Mouse (Mus musculus): ENCODE data around the gene Mknk1.

The Mknk1 gene

GRCm38 (mm10) chr4:115838696-115839641, at the start of gene Mknk1:
Gene Mknk1 (plus strand): TSS chr4:115839198.
- in situ Hi-C loops (cut with MseI, MboI), result no loop called here

DNA sequence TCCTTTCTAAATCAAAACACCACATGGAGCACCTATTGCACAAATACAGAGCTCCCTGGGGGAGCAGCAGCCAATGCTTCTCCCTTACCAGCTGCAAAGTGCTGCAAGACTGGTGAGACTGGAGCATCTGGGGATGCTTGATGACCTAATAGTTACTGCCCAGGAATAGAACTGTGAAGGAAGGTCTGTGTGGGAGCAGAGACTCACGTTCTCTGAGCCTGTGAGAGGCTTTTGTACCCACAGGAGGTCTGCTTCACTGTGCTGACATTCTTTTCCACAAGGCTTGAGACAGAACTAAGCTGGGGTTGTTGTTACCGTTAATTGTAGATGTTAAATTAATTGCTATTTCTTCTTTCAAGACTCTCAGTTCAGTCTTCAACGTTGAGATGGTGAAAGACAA, 48.1 kb upstream of the Mknk1 start:
- in situ Hi-C loops (cut with MseI, MboI), result no loop called here

DNA sequence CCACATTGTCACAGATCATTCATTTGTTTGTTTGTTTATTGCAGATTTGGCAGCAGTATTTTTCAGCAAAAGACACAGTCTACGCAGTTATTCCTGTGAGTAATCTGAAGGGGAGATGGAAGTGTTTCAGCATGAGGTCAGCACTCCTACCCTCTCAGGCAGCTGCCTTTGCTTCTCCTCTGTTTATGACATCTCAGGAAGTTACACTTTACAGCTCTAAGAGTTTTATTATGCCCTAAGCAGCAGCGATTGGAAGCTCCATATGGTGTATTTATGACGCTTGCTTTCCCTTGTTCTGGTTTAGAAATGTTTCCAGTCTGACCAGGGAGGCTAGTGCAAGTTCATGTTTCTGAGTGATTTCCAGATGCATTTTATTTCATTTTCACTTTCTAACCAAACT, 43.6 kb upstream of the Mknk1 start:
- in situ Hi-C loops (cut with MseI, MboI), result no loop called here

DNA sequence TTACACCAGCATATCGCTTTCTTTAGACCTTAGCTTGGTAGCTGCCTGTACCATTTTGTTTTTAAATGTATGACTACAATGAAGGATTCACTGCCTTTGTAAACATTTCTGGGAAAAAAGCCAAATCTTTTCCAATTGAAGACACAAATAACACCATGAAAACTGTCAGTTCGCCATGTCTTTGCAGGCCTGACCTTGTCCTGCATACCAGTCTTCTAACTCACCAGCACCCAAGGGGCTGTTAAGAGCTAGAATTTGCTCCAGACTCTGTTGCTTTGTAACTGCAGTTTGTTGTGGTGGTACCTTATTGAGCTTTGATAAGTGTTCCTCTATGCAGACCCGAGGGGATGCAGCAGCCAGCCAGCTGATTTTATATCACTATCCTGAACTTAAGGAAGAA, 39.0 kb upstream of the Mknk1 start:
- in situ Hi-C loops (cut with MseI, MboI), result no loop called here

DNA sequence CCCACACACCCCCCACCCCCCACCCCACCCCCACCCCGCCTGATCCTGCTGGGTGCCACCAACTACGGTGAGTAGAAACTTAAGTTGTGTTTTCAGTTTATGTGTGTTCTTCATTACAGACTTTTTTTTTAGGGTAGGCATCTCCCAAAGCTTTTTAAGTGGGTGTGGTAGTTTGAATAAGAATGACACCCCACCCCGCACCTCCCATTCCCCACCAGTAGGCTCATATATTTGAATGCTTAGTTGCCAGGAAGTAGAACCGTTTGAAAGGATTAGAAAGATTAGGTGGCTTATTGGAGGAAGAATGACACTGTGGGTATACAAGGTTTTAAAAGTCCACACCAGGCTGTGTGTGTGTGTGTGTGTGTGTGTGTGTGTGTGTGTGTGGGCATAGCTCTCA, 26.7 kb upstream of the Mknk1 start:
- in situ Hi-C loops (cut with MseI, MboI), result no loop called here

DNA sequence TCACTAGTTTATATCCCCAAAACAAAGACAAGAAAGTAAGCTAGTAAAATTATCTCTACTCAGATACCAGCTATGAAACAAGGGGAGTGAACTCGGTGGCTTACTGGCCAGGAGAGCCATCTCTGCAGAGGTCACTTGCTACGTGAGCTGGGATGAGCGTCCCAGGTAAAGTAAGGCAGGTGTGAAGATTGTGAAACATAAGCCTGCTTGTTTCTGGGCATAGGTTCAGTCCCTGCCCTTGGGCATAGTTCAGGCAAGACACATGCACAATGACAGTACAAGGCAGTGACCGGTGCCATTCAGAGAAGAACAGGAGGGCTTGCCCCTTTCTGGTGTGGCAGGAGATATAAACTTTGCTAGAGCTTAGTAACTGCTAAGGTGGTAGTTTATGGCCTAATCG, 23.4 kb upstream of the Mknk1 start:
- in situ Hi-C loops (cut with MseI, MboI), result no loop called here

DNA sequence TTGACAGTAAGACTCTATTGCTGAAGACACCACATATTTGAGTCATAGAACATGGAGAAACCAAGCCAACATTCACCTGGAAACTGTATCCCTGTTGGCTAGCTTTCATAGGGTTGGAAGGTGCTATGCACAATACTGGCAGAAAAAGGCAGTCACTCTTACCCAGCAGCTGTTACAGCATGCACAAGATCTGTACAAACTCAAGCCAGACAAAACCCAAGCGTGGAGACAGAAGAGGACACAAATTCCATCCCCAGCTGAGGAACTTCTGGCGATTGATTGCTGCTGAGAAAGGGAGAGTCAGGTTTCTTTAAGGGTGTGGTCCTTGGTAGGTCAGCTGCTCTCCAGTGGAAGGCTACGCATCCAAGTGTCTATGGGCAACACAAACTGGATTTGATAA, 18.8 kb upstream of the Mknk1 start:
- in situ Hi-C loops (cut with MseI, MboI), result no loop called here

GRCm38 (mm10) chr4:115820944-115821343, 18.1 kb upstream of the Mknk1 start:
- in situ Hi-C loops (cut with MseI, MboI), result no loop called here

GRCm38 (mm10) chr4:115821431-115821830, 17.6 kb upstream of the Mknk1 start:
- in situ Hi-C loops (cut with MseI, MboI), result no loop called here

DNA sequence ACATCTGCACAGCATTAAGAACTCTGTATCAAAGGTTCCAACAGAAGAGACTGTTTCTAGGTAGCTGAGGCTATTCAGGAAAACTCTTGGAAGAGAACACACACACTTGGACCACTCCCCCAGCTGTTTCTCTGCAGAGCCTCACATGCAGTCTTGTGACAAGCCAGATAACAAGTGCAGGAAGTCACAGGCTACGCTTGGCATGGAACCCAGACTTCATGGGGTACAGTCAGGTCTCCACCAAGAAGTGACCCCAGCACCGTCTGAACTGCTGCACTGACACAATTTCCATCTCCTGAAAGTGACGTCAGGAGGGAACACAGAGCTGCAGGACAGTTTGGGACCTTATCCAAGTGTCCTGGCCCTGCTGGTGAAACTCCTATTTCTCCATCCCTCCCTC, 17.1 kb upstream of the Mknk1 start:
- in situ Hi-C loops (cut with MseI, MboI), result no loop called here

DNA sequence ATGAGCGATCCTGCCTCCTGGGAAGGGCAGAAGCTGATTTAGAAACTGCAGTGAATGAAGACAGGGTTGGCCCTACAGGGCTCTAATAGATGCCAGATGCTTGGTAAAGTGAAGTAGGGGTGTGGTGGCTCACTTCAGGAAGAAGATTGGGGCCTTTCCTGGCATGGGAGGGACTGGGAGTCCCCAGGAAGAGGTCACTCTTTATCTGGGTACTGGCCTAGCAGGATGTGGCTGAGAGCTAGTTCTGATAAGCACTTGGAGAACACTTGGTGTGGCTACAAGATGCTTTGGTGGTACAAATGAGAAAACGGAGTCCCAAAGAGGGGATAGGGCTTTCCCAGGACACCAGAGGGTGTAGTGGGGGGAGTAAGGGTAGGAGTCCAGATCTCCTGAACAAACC, 14.8 kb upstream of the Mknk1 start:
- in situ Hi-C loops (cut with MseI, MboI), result no loop called here

DNA sequence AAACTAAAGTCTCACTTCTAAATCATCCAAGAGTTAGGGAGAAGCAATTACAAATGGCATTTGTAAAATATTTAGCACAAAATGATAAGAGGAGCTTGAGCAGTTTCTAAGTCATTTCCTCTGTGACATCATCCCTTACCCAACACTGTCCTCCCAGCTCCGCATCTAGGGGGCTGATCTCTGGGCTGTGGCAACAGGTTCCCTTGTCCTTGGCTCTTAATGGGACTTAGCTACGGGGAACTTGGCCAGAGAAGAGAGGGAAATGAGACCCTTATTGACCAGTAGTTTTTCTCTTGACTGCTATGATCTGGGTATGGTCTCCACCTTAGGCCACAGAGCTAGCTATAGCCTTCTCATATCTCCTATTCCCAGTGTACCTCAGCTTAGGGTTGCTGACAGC, 13.7 kb upstream of the Mknk1 start:
- in situ Hi-C loops (cut with MseI, MboI), result no loop called here

GRCm38 (mm10) chr4:115827066-115827465, 11.9 kb upstream of the Mknk1 start:
- in situ Hi-C loops (cut with MseI, MboI), result no loop called here

- in situ Hi-C loops (cut with MseI, MboI), result no loop called here
Measured at GRCm38 (mm10) chr4:115827535-115827887, 11.5 kb upstream of the Mknk1 start.

DNA sequence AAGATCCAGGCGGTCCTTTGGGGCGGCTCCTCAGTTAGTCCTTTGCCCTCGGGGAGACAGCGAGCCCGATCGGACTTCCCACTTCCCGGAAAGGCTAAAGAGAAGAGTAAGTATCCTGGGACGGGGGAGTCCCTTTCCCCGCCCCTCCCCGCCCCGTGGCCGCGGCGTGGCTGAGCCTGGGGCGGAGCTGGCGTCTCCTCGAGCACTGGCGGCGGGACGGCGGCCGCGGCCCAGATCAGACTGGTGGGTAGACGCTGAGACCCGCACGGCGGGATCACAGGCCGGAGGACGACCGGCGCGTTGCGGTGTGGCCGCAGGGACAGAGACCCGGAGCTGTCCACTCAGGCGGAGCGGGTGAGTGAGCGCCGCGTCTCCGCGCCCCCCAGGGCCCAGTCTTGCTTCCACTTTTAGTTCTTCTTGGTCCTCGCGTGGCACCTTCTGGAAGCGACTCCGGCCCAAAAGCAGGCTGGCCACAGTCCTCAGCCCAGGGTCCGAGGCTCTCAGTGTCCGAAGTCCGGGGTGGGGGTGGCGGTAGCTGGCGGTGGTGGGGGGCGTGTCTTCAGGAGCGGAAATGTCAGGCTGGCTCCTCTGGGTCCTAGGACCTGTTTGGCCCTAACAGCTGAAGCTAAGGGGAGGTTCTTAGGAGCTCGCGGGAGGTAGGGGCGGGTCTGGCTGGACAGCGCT, 11.0 kb upstream of the Mknk1 start, which contains the start of gene Mob3c:
Gene Mob3c, plus strand, starts transcription at position 205 of the 684 bp plus-strand sequence.
- in situ Hi-C loops (cut with MseI, MboI), result no loop called here

DNA sequence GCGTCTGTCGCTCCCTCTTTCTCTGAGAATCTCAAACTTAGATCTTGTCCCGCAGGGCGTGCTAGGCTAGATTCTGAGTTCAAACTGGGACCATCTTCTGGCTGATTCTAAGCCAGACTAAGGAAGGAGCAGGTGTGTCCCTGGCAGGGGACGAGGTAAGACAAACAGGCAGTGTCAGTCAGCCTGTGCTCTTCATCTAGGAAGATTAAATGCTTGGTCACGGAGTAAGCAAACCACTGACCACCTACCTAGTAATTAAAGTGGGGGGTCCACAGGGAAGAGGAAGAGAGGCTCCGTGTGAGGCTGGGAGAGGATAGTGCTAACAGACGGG, 10.5 kb upstream of the Mknk1 start:
- in situ Hi-C loops (cut with MseI, MboI), result no loop called here

DNA sequence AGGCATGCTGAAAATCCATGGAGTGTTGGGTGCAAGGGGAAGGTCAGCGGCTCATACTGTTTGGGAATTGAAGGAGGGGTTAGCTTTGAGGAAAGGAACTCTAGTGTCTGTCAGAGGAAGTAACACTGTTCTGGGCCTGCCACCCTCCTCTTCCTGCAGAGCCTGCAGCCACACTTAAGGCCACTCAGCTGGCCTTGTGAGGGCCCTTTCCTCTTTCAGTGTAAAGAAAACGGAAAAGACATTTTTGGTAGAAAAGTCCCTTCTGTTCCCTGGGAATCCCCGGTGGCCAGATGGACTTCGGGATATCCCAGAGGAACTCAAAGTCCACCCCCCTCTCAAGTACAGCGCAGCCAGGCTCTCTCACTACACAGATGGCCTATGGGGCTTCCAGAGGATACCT, 8.5 kb upstream of the Mknk1 start:
- in situ Hi-C loops (cut with MseI, MboI), result no loop called here

GRCm38 (mm10) chr4:115831221-115831620, 7.8 kb upstream of the Mknk1 start:
- in situ Hi-C loops (cut with MseI, MboI), result no loop called here

DNA sequence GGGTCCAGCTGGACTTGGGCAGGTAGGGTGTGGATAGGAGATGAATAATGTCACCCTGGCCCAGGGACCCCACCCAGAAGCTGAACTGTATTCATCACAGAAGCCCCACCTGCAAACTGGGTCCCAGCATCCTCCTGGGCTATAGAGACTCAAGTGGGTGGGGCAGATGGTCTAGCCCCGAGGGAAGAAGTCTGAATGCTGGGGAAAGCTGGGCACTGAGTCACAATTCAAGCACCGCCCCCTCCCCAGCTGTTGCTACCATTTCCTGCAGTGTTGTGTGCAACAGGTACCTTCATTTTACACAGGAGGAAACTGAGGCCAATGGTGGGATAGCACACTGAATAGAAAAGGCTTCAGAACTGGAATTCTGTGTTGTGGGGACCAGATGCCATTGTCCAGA, 7.0 kb upstream of the Mknk1 start:
- in situ Hi-C loops (cut with MseI, MboI), result no loop called here

DNA sequence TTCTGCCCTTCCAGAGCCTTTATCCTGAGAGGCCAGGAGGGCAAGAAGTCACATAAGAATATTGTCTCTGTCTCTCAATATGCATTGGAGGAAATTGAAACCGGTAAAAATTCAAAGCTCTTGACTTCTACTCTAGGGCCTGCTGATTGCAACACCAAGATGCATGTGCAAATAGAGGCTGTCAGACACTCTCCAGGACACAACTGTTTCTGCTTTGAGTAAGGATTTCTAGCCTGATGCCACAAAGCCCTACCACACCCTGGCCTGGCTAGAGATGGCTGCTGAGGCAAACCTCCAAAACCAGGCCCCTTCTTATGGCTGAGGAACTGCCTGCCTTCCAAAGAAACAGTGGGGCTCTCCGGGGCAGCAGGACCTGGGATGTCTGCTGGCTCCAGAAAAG, 3.4 kb upstream of the Mknk1 start:
- in situ Hi-C loops (cut with MseI, MboI), result no loop called here

- in situ Hi-C loops (cut with MseI, MboI), result no loop called here
Measured at GRCm38 (mm10) chr4:115838196-115838595, 802 bp upstream of the Mknk1 start.

- in situ Hi-C loops (cut with MseI, MboI), result no loop called here
Measured at GRCm38 (mm10) chr4:115839956-115840355, 958 bp downstream of the Mknk1 start.

DNA sequence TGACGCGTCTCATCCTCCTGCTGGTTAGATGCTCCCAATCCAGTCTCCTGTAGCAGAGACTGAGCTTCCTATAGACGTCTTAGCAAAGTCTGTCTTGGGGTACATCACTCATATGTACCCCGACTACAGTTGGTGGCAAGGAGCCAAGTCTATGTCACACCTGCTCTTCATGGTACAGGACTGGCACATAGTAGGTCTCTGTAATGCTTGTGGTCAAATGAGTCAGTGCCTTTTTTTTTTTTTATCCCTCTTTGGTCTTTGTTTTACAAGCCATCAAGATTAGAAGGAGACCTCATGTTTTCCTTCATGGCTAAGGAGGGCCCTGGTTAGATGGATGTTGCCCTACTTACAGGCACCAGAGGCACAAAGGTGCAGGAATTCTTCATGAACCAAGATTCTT, 1.8 kb downstream of the Mknk1 start:
- in situ Hi-C loops (cut with MseI, MboI), result no loop called here
